Mouse (Mus musculus) kidney, postnatal 36 days (tissue): Measurements from ENCODE around the gene Rhbdf2.
"Not testable (repeated sequence)": the region's sequence is repeated elsewhere in the genome, so short reads cannot be mapped to it uniquely, and the experiment has no call there.

Experiments
- DNase-seq, 2 experiments: peaks; one replicate each; pipeline ENCODE4 v3.0.0; 2021 to 2022; ENCODE audit warnings: mixed read lengths in 2 of 2

The Rhbdf2 gene

DNA sequence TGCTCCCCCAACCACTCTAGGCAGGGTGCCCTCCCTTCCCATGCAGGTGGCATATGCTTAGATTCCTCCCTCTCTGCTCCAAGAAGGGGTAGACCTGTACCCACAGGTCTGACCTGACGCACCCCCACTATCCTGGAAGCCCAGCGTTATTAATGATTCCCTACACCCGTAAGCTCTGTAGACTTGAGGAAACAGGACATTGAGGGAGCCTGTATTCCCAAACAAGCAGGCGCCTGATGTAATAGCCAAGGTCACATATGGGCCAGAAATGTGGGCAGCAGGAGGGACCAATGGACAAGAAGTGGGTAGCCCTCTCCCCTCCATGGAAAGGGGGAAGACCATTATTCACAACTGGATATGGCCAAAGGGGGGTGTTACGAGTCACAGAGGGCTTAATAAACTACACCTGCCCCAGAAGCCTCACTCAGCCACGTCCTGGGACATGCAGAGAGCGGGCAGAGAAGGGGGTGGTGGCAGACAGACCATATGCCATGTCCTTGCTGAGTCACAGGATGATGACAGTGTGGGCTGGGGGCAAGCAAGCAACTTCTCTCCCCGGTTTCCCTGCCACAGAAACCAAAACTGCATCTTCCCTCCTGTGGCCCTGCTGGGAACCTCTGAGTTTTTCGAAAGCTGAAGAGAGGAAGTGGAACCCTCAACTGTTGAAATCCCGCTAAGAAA lies 10.2 kb downstream of the Rhbdf2 start:
- no peak for DNase-seq

DNA sequence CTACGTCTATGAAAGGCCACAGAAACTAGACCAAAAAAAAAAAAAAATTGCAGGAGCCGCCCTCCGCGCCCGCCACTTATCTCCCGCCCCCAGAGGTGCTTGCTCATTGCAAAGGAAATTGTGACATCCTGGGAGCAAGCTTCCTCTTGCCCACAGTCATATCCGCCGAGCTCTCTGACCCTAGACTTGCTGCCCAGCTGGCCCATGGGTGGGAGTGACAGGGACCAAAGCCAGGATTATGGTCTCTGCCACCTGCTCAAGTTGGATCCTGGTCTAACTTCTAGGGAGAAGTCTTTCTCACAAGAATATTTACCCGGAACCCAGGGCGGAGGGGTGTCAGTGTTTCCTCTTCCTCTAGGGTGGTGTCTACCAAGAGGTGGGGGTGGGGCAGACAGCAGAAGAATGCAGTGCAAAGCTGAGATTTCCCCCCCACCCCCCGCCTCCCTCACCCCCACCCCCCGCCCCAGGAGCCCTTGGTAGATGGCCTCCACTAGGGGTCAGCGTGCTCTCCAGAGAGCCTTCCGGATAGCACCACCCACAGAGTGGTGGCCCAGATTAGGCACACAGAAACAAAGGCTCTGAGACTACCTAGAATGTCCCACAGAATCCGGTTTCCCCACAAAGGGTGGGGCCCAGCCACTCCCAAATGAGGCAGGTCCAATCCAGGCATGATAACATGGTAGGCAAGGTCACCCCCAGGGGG lies 10.9 kb downstream of the Rhbdf2 start:
- DNase-seq = peak; percentile 68 to 76

DNA sequence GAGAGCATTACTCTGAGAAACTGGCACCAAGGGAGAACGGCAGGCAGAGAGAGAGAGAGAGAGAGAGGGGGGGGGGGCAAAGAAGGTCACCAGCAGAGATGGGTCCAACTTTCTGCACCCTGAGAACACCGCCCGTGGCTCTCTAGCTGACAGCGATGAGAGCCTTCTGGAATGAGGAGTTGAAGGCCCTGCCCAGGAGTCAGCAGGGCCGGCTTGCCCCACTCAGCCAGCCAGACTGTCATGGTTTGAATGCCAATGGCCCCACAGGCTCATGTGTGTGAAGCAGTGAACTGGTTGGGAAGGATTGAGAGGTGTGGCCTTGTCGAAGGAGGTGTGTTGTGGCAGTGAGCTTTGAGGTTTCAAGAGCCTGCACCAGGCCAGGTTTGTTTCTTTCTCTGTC lies 13.6 kb downstream of the Rhbdf2 start:
- no peak for DNase-seq

DNA sequence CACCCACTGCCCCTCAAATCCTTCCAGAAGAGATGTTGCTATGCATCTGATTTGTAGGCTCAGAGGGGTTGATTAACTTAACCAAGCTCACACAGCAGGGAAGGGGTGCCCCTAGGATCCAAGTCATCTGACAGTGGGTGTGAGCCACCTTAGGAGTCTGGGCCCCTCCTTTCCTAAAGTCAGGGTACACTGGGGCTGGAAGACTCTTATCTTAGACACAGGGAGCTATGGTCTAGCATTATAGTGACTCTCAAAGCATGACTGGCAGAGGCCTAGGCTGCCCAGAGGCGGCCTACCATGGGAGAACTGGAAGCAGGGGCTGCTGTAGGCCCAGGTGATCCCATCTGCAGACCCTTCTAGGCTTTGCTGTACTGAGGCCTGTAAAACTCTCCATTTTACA lies 14.3 kb downstream of the Rhbdf2 start:
- no peak for DNase-seq

- DNase-seq = no peak
Measured at GRCm38 (mm10) chr11:116611883-116612282, 14.9 kb downstream of the Rhbdf2 start.

DNA sequence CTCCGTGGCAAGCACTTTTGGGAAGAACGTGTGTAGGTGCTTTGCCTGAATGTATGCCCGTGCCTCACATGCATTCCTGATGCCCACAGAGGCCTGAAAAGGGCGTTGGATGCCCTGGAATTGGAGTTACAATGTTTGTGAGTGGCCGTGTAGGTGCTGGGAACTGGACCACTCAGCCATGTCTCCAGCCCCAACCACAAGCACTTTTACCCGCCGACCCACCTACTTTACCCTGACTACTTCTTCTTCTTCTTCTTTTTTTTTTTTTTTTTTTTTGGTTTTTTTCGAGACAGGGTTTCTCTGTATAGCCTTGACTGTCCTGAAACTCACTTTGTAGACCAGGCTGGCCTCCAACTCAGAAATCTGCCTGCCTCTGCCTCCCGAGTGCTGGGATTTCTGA lies 15.7 kb downstream of the Rhbdf2 start:
- not testable (repeated sequence) for DNase-seq

GRCm38 (mm10) chr11:116609965-116610630 lies 16.7 kb downstream of the Rhbdf2 start:
- DNase-seq = no peak

DNA sequence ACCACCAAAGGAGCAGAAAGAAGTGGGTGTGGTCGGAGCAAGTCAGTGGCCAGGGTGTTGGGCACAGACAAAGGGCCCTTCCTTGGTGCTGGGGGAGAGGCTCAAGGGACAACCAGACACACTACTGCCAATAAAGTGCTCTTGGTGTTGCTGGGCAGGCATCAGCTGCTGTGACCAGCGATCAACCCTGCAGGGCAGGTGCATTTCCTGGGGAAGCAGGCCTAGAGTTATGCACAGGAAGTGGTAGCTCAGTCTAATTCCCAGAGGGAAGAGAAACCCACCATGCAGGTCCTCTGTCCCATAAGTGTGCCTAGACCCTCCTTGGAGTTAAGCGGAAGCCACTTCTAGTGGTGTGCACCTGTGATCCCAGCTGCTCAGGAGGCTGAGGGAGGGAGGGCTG lies 19.1 kb downstream of the Rhbdf2 start:
- DNase-seq = no peak

- DNase-seq = no peak
Measured at GRCm38 (mm10) chr11:116604097-116604496, 22.7 kb downstream of the Rhbdf2 start.

GRCm38 (mm10) chr11:116603339-116603738 lies 23.5 kb downstream of the Rhbdf2 start:
- peak; percentile 18 to 69 for DNase-seq

DNA sequence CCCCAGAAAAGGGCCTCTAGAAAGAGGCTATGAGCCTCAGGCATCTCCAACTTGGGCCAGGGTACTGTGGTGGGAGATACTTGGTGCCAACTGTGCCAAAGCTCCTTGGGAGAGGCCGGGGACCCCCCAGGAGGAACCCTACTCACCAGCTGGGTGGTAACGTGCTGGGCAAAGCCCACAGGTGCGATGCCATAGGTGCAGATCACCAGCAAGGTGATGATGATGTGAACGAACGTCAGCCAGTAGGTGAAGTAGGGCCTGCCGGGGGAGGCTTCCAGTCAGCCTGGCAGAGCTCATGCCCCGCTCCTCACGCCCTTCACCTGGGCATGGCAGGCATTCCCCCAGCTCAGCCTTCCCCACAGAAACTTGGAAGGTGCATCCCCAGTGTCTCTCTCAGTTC lies 24.8 kb downstream of the Rhbdf2 start:
- no peak for DNase-seq

GRCm38 (mm10) chr11:116601166-116601565 lies 25.7 kb downstream of the Rhbdf2 start:
- no peak for DNase-seq

- no peak for DNase-seq
Measured at GRCm38 (mm10) chr11:116599230-116599629, 27.6 kb downstream of the Rhbdf2 start.

GRCm38 (mm10) chr11:116598193-116598592 lies 28.6 kb downstream of the Rhbdf2 start:
- DNase-seq = no peak

- DNase-seq = no peak
Measured at GRCm38 (mm10) chr11:116596766-116597165, 30.1 kb downstream of the Rhbdf2 start.

DNA sequence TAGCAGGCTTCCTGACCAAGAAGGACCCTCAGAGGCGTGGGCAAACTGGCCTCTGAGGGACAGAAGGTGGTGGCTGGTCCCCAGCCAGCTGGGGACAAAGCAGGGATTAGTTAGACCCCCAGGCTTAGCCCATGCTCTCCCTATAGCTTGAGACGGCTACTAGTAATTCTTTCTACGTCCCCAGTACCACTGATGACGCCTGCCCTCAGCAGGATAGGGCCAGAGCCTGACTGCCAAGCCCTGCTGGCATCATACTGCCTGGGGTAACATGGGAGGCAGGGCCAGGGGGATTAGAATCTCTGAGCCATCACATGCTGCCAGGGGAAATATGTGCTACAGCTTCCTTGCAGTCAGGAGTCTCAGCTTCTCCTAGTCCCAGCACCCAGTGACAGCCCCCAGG lies 33.5 kb downstream of the Rhbdf2 start:
- DNase-seq = no peak

GRCm38 (mm10) chr11:116592428-116592827 lies 34.4 kb downstream of the Rhbdf2 start:
- DNase-seq = peak; percentile 94 to 96

GRCm38 (mm10) chr11:116591621-116592020 lies 35.2 kb downstream of the Rhbdf2 start:
- no peak for DNase-seq

DNA sequence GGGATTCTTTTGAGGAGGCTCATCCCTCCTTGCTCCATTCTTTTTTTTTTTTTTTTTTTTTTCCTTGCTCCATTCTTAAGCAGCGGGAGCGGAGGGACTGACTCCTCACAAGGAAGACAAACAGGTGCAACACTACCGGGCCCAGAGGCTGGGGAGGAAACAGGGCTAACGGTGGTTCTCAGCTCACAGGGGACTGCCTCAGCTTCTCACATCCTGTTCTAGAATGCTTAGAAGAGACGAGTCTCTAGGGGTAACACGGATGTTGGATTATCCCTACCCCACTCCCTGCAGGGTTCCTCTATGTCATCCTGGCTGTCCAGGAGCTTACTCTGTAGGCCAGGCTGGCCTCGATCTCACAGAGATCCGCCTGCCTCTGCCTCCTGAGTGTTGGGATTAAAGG lies 37.2 kb downstream of the Rhbdf2 start:
- DNase-seq = no peak

GRCm38 (mm10) chr11:116589020-116589531 lies 37.7 kb downstream of the Rhbdf2 start:
- DNase-seq = no peak

- peak; percentile 58 to 84 for DNase-seq
Measured at GRCm38 (mm10) chr11:116586801-116587631, 39.8 kb downstream of the Rhbdf2 start.

- DNase-seq = no peak
Measured at GRCm38 (mm10) chr11:116586310-116586709, 40.5 kb downstream of the Rhbdf2 start, which contains the start of gene Aanat. TSS of gene Aanat (plus strand) at chr11:116586432.

GRCm38 (mm10) chr11:116585682-116586081 lies 41.1 kb downstream of the Rhbdf2 start:
- DNase-seq = no peak
